Mouse (Mus musculus): ENCODE data around the gene Inpp4b.
A peak's percentile ranks its signal among the peaks of the same experiment; 100 is the strongest.
"Not testable (repeated sequence)": the region's sequence is repeated elsewhere in the genome, so short reads cannot be mapped to it uniquely, and the experiment has no call there.

Gene Inpp4b

GRCm38 (mm10) chr8:81992966-81993365 lies 650.6 kb downstream of the Inpp4b start:
- no peak for DNase-seq (ENCODE audit: low spot score in 2 of 2)

- DNase-seq (ENCODE audit: low spot score in 2 of 2) = no peak
Observed at GRCm38 (mm10) chr8:81996239-81996638, 653.9 kb downstream of the Inpp4b start.

- DNase-seq (ENCODE audit: low spot score in 2 of 2) = peak in 1 of 2 experiments; percentile 6
Observed at GRCm38 (mm10) chr8:81996823-81997222, 654.5 kb downstream of the Inpp4b start.

DNA sequence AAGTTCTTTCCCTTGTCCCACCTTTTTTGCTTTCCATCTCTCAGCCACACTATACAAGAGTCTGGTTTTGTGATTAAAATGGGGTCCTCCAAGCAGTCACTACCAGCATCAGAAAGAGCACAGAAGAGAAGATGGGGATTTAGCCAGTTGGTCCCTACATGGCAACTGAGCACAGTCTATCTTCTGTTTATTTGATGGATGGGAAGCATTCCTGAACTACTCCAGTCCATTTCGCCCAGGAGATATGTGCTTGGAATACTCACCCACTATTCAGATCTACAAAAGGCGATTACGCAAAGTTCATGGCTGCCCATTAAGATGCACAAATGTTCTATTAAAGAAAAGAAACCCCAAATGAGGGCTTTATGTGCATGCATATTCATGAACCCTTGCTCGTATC lies 661.8 kb downstream of the Inpp4b start:
- DNase-seq (ENCODE audit: low spot score in 2 of 2) = no peak

DNA sequence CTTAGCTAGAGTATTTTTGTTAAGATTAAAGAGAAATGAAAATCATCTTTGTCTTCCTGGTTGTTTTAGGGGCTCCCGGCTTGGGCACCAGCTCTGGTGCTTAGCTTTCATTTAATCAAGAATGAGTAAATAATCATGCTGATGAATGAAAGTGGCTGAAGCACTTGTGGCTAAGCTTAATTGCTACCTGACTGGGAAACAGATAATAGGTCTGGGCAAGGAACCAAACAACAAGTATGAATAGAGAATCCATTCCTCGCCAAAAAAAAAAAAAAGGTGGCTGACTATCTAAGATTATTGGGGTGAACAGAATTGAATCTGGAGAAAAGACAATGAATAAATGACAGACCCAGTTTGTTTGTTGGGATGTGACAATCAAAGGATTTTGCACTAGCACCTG lies 663.1 kb downstream of the Inpp4b start:
- DNase-seq (ENCODE audit: low spot score in 2 of 2) = no peak

DNA sequence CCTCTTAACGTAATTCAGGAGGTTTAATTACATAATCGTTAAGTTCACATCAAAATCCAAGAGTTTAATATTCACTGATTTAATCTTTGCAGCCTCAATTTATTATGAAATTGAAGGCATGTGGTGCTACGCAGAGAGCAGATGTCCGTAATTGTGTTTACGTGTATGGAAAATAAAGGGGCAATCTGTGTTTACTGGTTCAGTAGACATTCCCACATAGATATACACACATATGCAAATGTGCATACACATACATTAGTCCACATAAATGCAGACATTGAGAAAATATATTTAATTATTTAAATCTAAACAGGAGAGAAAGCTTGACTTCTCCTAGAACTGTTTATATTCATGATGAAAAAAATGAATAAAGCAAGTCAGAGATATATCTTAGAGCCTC lies 675.4 kb downstream of the Inpp4b start:
- DNase-seq (ENCODE audit: low spot score in 2 of 2) = no peak

DNA sequence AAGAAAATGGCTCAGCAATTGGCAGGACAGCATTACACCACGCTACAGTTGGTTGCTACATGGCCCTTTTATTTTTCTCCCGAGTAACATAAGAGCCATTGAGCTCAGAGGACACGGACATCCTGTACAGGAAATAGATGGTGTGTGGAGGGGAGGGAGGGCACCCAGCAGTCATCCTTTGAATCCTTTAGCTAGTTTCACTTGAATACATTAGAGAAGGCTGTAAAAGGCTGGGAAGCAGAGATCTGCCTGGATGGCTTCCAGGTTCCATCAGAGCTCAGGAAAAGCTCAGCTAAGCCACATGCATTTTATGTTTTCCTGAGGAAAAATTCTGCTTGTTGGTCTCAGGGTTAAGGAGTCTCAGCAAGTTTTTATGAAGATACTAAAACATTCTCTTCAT lies 685.0 kb downstream of the Inpp4b start:
- DNase-seq (ENCODE audit: low spot score in 2 of 2) = peak; percentile 7 to 9

DNA sequence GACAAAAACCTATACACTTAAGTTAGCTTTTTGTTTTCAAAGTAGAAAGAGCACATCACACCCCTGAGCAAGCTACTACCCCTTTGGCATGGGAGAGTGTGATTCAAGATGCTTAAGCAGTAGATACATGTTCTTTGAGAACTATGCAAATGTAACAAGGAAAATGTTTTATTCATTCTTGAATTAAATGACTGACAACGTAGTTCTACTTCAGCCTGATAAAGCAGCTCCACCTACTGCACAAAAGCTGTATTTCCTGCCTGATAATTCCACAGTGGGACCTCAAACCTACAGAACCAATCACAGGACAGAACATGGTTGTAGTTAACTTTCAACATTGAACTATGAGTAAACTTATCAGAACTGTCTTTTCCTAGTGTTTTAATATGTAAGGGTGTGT lies 686.5 kb downstream of the Inpp4b start:
- DNase-seq (ENCODE audit: low spot score in 2 of 2) = peak in 1 of 2 experiments; percentile 11

- DNase-seq (ENCODE audit: low spot score in 2 of 2) = not testable (repeated sequence)
Observed at GRCm38 (mm10) chr8:82032035-82032434, 689.7 kb downstream of the Inpp4b start.

DNA sequence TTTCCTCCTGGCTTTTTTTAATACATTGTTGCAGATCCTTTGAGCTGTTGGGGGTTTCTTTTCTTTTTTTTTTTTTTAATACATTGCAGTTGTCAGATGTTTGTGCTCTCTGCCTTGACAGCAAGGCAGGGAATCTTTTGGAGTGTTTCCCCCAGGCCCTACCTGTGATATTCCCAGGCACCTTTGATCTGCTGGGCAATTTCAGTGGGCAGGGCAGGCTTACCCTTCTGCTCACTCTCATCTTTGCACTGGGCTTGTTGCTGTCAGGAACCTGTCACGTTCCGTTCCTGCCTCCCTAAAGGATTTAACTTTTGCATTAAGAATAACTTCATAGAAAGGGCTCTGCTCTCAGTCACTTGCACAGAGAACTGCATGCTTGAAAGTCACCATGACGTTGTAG lies 711.7 kb downstream of the Inpp4b start:
- no peak for DNase-seq (ENCODE audit: low spot score in 2 of 2)

GRCm38 (mm10) chr8:82067619-82068018 lies 725.3 kb downstream of the Inpp4b start:
- DNase-seq (ENCODE audit: low spot score in 2 of 2) = no peak

DNA sequence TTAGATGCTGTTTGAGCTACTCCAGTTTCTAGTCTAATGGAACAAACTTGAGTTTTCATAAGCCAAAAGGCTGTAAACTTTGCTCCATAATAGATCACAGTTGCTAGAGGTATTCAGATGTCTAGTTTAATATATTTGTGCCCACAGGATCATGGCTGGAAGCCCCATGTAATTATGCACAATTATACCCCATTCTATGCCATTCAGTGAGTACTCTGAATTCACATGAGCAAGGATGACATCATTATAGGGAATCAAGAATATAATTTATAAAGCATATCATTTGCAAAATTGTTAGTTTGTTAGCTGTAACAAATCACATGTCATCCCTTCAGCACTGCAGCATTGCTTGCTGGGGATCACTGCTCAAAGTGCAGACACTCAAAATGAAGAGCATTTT lies 736.9 kb downstream of the Inpp4b start:
- DNase-seq (ENCODE audit: low spot score in 2 of 2) = no peak

DNA sequence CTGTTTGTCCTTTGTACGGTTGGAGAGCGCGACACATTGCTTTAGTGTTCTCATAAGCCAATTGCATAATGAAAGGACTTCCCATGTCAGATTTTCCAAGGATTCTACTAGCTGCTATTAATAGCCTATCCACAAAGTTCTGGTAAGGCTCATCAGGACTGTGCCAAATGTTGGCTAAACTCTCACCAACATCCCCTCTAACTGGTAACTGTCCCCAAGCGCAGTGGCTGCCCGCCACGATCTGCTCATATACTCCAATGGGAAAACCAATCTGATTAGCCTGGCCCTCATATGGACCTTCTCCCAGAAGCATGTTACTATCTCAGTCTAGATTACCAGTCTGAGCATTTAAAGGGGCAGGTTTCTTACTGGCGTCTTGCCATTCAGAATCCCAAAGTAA lies 744.3 kb downstream of the Inpp4b start:
- not testable (repeated sequence) for DNase-seq (ENCODE audit: low spot score in 2 of 2)

DNA sequence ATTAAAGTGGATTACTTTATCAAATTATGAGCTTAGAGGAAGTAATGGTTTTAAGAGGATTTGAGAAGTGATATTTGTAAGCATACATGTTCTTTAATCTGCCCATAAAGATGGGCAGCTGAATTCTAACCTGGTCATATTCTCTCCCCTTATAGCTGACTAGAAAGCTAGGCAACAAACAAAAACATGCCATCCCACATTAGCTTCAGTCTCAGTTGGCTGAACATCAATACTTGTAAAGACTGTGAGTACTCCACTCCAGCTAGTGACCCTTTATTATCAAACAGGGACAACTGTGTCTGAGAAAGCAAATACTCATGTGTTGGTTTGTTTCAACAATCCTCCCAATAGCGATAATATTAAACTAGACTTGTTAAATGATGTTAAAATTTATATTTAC lies 748.5 kb downstream of the Inpp4b start:
- no peak for DNase-seq (ENCODE audit: low spot score in 2 of 2)

- no peak for DNase-seq (ENCODE audit: low spot score in 2 of 2)
Observed at GRCm38 (mm10) chr8:82093274-82093673, 750.9 kb downstream of the Inpp4b start.

DNA sequence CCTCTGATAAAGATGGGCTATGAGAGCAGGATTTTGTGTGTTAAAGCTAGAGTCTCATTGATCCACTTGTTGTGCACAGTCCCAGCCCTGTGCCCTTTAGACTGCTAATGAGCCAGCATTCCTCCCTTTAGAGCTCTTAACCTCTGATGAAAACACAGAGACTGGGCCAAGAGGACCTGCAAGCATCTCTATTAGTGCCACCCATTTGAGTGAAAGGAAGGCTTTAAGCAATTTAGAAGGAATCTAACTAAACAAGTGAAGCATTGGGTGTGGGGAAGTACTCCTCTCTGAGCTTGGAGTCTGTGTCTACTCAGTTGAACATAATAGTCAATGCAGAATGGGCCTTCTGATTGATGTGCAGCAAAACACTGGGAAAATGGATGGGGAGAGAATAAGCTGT lies 762.2 kb downstream of the Inpp4b start:
- no peak for DNase-seq (ENCODE audit: low spot score in 2 of 2)

DNA sequence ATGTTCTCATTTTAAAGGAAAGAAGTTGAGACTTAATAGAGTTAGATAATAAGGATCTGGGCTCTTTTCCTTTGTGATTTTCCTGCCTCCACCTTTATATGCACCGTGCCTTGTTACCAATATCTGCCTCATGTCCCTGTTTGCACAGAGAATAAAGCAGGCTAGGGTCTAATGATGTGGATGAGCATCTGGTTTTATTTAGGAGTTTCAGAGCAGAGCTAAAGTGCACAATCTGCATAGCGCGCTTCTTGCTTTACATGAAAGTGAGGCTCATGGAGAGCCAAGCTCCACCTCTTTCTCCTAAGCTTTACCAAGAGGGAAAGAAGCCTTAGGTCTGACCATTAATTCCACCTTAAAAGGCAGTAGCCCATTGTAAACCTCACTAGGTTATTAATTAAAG lies 763.8 kb downstream of the Inpp4b start:
- DNase-seq (ENCODE audit: low spot score in 2 of 2) = no peak

DNA sequence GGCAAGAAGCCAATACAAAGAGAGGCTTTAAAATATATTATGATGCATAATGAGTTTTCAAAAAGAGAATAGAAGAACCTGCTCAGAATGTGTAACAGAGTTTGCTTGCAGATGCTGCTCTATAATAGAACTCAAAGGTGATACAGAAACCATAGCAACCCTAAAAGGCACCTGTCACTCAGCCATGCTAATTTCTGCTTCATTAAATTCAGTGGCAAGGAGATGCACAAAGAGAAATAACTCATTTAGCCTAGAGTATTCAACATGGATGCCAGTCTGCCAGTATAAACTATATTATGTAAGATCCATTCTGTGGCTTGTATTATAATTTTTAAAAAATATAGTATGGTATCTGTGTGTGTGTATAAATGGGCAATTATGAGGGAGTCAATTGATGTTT lies 807.9 kb downstream of the Inpp4b start:
- DNase-seq (ENCODE audit: low spot score in 2 of 2) = no peak

DNA sequence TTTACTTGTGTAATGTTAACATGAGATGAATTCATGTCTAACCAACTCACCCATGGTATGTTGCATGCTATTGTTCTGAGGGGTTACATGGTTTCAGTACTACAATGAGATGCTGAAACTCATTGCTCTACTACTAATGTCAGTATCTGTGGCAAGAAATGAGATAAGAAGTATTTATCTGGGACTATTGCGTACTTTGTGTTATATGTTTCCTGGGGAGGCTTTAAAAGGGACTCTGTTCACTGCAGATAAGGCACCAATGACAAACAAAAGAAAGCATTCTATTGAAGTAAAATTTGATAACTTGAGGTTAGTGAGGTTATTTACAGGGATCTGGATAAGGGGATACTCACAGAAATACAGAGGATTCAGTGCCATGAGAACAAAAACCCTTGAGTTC lies 815.6 kb downstream of the Inpp4b start:
- no peak for DNase-seq (ENCODE audit: low spot score in 2 of 2)
